Mouse (Mus musculus) myocyte (in vitro differentiated cells): ENCODE measurements around the gene Lpo.

Experiments
- CEBPB ChIP-seq: IDR thresholded peaks from 2 replicates; pipeline ENCODE4 v1.6.1; 2011; ENCODE audit warnings: mild to moderate bottlenecking, moderate library complexity; ENCODE audit not compliant: poor library complexity, insufficient read depth, severe bottlenecking
- E2F4 ChIP-seq: IDR thresholded peaks from one replicate; pipeline ENCODE4 v1.6.1; 2011; ENCODE audit warnings: mild to moderate bottlenecking, control low read depth, moderate library complexity; ENCODE audit not compliant: insufficient read depth
- MAX ChIP-seq: IDR thresholded peaks from one replicate; pipeline ENCODE4 v1.6.1; 2011; ENCODE audit warnings: low read depth, mild to moderate bottlenecking, control low read depth
- MYOD1 ChIP-seq, 3 experiments: IDR thresholded peaks; one replicate each; pipeline ENCODE4 v1.6.1; 2011; ENCODE audit warnings: control low read depth in 2 of 3, low read depth in 2 of 3, mild to moderate bottlenecking in 2 of 3, moderate library complexity in 1 of 3; ENCODE audit not compliant: insufficient read length in 2 of 3, control insufficient read depth in 1 of 3
- MYOG ChIP-seq, 3 experiments: IDR thresholded peaks; one replicate each; pipeline ENCODE4 v1.6.1; 2011; ENCODE audit warnings: control low read depth in 2 of 3, low read depth in 2 of 3, mild to moderate bottlenecking in 2 of 3; ENCODE audit not compliant: insufficient read length in 2 of 3, control insufficient read depth in 1 of 3, insufficient read depth in 1 of 3
- POLR2A ChIP-seq: IDR thresholded peaks from one replicate; pipeline ENCODE4 v1.6.1; 2011; ENCODE audit warnings: low read depth, mild to moderate bottlenecking, control low read depth, moderate library complexity; ENCODE audit not compliant: insufficient read length
- POLR2AphosphoS2 ChIP-seq: IDR thresholded peaks from one replicate; pipeline ENCODE4 v1.6.1; 2011; ENCODE audit warnings: low read depth, control low read depth; ENCODE audit not compliant: insufficient read length
- REST ChIP-seq: IDR thresholded peaks from one replicate; pipeline ENCODE4 v1.6.1; 2011; ENCODE audit warnings: mild to moderate bottlenecking, control low read depth, moderate library complexity; ENCODE audit not compliant: insufficient read depth, insufficient read length
- SRF ChIP-seq: IDR thresholded peaks from one replicate; pipeline ENCODE4 v1.6.1; 2011; ENCODE audit warnings: low read depth; ENCODE audit not compliant: control insufficient read depth, insufficient read length
- TCF12 ChIP-seq: IDR thresholded peaks from one replicate; pipeline ENCODE4 v1.6.1; 2011; ENCODE audit warnings: mild to moderate bottlenecking, control low read depth; ENCODE audit not compliant: poor library complexity, insufficient read depth, severe bottlenecking
- USF1 ChIP-seq: IDR thresholded peaks from one replicate; pipeline ENCODE4 v1.6.1; 2011; ENCODE audit warnings: low read depth, mild to moderate bottlenecking, control low read depth, moderate library complexity

GRCm38 (mm10) chr11:87840676-87841075, 12.6 kb upstream of the Lpo start:
- TF ChIP-seq E2F4 (no peak), POLR2A (no peak), SRF (no peak), MAX (no peak), CEBPB (no peak), POLR2AphosphoS2 (no peak), MYOD1 (IDR thresholded peaks at IDR 0.05; ENCODE audit: control insufficient read depth in 1 of 3, insufficient read length in 2 of 3, low read depth in 2 of 3) (no peak), TCF12 (no peak), USF1 (no peak), REST (no peak), MYOG (IDR thresholded peaks at IDR 0.05; ENCODE audit: control insufficient read depth in 1 of 3, insufficient read depth in 1 of 3, insufficient read length in 2 of 3, low read depth in 2 of 3) (no peak)
